29 mouse cellular contexts compared by ENCODE assay signal in the genomic region with DNA sequence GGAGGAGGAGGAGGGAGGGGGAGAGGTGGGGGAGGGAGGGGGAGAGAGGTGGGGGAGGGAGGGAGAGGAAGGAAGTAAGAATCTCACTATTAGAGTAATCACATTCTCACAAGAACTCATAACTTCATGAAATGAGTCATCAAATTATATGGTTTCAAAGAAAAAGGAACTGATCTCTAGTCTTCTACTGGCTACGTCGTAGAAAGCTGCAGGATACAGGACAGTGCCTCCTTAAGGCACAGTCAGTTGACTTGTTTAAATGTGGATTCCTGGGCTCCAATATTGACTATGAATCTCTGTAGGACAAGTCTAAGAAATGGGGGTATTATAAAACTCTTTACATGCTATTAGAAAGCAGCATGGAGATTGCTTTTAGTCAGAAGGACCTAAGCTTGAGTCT. TPM values are rescaled to one million over a fixed set of nuclear protein-coding genes. Genes with fewer than 3 reads are reported as not detected.
DNase-seq lines count a peak whose midpoint lies in the region; ATAC-seq and TF ChIP-seq lines count a peak whose summit lies in the region.
"Had no signal": no experiment of that assay in that cellular context is flagged by ENCODE, and none has a peak within 500 bp of the region (broad histone marks: within the 10 kb centered on the region; RNA-seq: fewer than 3 reads in every experiment).

No protein-coding gene starts in this region.

- TF ChIP-seq EP300 in heart, adult 2 months (IDR thresholded peaks at IDR 0.05; ENCODE audit: insufficient read depth, low read depth, low read length): no peak

- H3K36me3 ChIP-seq in G1E (replicated peaks): peaks cover 38% of the 10 kb centered on the region
- H3K36me3 ChIP-seq in heart, adult 2 months (ENCODE audit: control insufficient read depth, insufficient read depth, low read length): peaks cover 3% of the 10 kb centered on the region; the same call in 1 of the 2 replicates
- H3K36me3 ChIP-seq: embryonic facial prominence, embryonic 15.5 days; heart, embryonic 15.5 days; limb, embryonic 13.5 days; neural tube, embryonic 12.5 days had no signal

- intact Hi-C loops in heart, adult 2 months (cut with DNase I): no loop called here

- H3K9ac ChIP-seq in heart, adult 2 months (ENCODE audit: low read depth, low read length): no peak overlapping the region
- H3K9ac ChIP-seq: embryonic facial prominence, embryonic 15.5 days; heart, embryonic 15.5 days; kidney, embryonic 15.5 days; limb, embryonic 13.5 days; liver, embryonic 12.5 days; neural tube, embryonic 12.5 days had no signal

- TF ChIP-seq CTCF in G1E (IDR thresholded peaks at IDR 0.05; ENCODE audit: low read depth, low read length): no peak
- TF ChIP-seq CTCF in heart, adult 2 months (IDR thresholded peaks at IDR 0.05): no peak

- TF ChIP-seq POLR2A in heart, adult 2 months (IDR thresholded peaks at IDR 0.05; ENCODE audit: insufficient read depth, low read depth, low read length): no peak

- DNase-seq in 416B (ENCODE audit: low read depth) (peak; percentile 74), G1E (ENCODE audit: low spot score) (no peak), adipocyte (ENCODE audit: low spot score) (no peak)
- DNase-seq in thymus, postnatal 4 days: no peak
- no peak for DNase-seq in heart, adult 2 months
- DNase-seq in lung, adult 18-20 months: no peak
- DNase-seq: adrenal gland, adult 2 months; cerebellum, adult 11-12 months; cerebellum, postnatal 25 days; gastrocnemius, postnatal 14 days; heart, adult 18-20 months; heart, postnatal 36 days; kidney, postnatal 4 days; lung, adult 2 months; lung, postnatal 14 days; midbrain, embryonic 14.5 days; right cerebral cortex, postnatal 4 days; thymus, adult 18-20 months had no signal

- H3K27ac ChIP-seq in heart, adult 2 months: no peak overlapping the region
- H3K27ac ChIP-seq: embryonic facial prominence, embryonic 15.5 days; heart, embryonic 15.5 days; kidney, embryonic 15.5 days; limb, embryonic 13.5 days; liver, embryonic 12.5 days; neural tube, embryonic 12.5 days had no signal

- no peaks in the 10 kb centered on the region for H3K9me3 ChIP-seq in G1E (replicated peaks)
- H3K9me3 ChIP-seq: embryonic facial prominence, embryonic 15.5 days; heart, embryonic 15.5 days; kidney, embryonic 15.5 days; limb, embryonic 13.5 days; liver, embryonic 12.5 days; neural tube, embryonic 12.5 days had no signal

- no peak overlapping the region for H3K4me3 ChIP-seq in G1E (ENCODE audit: low read depth, low read length)
- no peak overlapping the region for H3K4me3 ChIP-seq in heart, adult 2 months
- H3K4me3 ChIP-seq: embryonic facial prominence, embryonic 15.5 days; heart, embryonic 15.5 days; kidney, embryonic 15.5 days; limb, embryonic 13.5 days; liver, embryonic 12.5 days; neural tube, embryonic 12.5 days had no signal

- no peaks in the 10 kb centered on the region for H3K27me3 ChIP-seq in G1E (ENCODE audit: insufficient read depth, low read length)
- H3K27me3 ChIP-seq in heart, adult 2 months (ENCODE audit: control insufficient read depth, insufficient read depth, low read length): no peaks in the 10 kb centered on the region
- H3K27me3 ChIP-seq: embryonic facial prominence, embryonic 15.5 days; heart, embryonic 15.5 days; kidney, embryonic 15.5 days; limb, embryonic 13.5 days; liver, embryonic 12.5 days; neural tube, embryonic 12.5 days had no signal

- WGBS in heart, adult 2 months: 76% methylated on average over 2 of the region's 2 CpGs

- H3K4me1 ChIP-seq in G1E (ENCODE audit: insufficient read depth, low read depth, low read length): peaks cover 6% of the 10 kb centered on the region; the same call in 1 of the 2 replicates
- H3K4me1 ChIP-seq in heart, adult 2 months (ENCODE audit: control insufficient read depth, insufficient read depth, low read length): no peaks in the 10 kb centered on the region
- H3K4me1 ChIP-seq: embryonic facial prominence, embryonic 15.5 days; limb, embryonic 13.5 days; neural tube, embryonic 12.5 days had no signal

- ATAC-seq in G1E (ENCODE audit: extremely low read depth, insufficient number of reproducible peaks, low FRiP score, poor library complexity, severe bottlenecking): peak; percentile 75
- peak; percentile 94 for ATAC-seq in granulocyte monocyte progenitor cell, adult 5-6 weeks (replicated peaks; ENCODE audit: poor library complexity, severe bottlenecking)
- peak; percentile 83 for ATAC-seq in megakaryocyte progenitor cell, adult 5-6 weeks (replicated peaks; ENCODE audit: poor library complexity)
- ATAC-seq: forebrain, embryonic 16.5 days; hindbrain, embryonic 16.5 days; intestine, postnatal 0 days; liver, embryonic 12.5 days had no signal

- no peaks in the 10 kb centered on the region for H3K79me2 ChIP-seq in heart, adult 2 months (replicated peaks; ENCODE audit: control insufficient read depth, insufficient read depth, low read length)

RNA-seq across cellular contexts. Expression of gene Mindy3, which starts 12.5 kb away (rescaled TPM):
- total RNA-seq in G1E (2014; fragmentation: Nextera tagmentation): 62.8 and 64.4 TPM in 2 replicates
- 46.4 and 53.9 TPM in 2 replicates for total RNA-seq in G1E (2017)
- 91.7 and 113 TPM in 2 replicates for polyA plus RNA-seq in G1E (2012)
- total RNA-seq in granulocyte monocyte progenitor cell, adult 5-6 weeks (2014; fragmentation: Nextera tagmentation): 52.3 and 59.0 TPM in 2 replicates
- total RNA-seq in granulocyte monocyte progenitor cell, adult 5-6 weeks (2017): 19.9 and 29.7 TPM in 2 replicates
- 46.5 and 50.4 TPM in 2 replicates for total RNA-seq in megakaryocyte progenitor cell, adult 5-6 weeks (2015)
- total RNA-seq in megakaryocyte progenitor cell, adult 5-6 weeks (2017): 29.4 and 36.7 TPM in 2 replicates
- total RNA-seq in heart, adult 2 months (2021): 10 to 100 TPM; 15.4 to 17.0 TPM
- 12.3 and 16.4 TPM in 2 replicates for polyA plus RNA-seq in heart, adult 2 months (2012; rRNA removed)
